25 mouse cellular contexts compared by ENCODE assay signal in the genomic region with DNA sequence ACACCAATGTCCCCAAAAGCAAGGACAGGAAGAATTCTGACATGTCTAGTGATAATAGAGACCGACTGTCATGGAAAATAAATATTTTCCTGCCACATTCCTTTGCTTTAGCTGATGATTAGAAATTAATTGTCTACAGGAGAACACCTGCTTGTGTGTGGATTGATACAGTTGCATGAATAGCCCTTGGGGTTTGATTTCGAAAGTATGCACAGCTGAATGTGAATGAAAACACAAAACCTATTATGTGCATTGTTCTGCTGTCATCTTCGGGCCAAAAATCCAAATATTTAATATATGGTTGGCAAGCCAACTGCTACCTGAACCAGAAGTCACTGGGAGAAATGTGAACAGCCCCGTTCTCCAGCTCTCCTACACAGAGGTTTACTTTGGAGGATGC.
"Had no signal": no experiment of that assay in that cellular context is flagged by ENCODE, and none has a peak within 500 bp of the region (broad histone marks: within the 10 kb centered on the region; RNA-seq: fewer than 3 reads in every experiment).

No protein-coding gene starts in this region.

- DNase-seq: left cerebral cortex, postnatal 4 days; liver; liver, embryonic 13.5 days; liver, postnatal 0 days; lung, adult 18-20 months; lung, embryonic 14.5 days; lung, postnatal 10 days; lung, postnatal 14 days; lung, postnatal 36 days; lung, postnatal 4 days; midbrain, embryonic 14.5 days had no signal

- H3K4me1 ChIP-seq: limb, embryonic 10.5 days; limb, embryonic 12.5 days; limb, embryonic 13.5 days; limb, embryonic 15.5 days; liver, embryonic 12.5 days; liver, embryonic 13.5 days; liver, embryonic 15.5 days; lung, embryonic 15.5 days; megakaryocyte, embryonic 14.5 days; midbrain, embryonic 10.5 days; midbrain, embryonic 12.5 days; midbrain, embryonic 13.5 days; midbrain, embryonic 15.5 days; neural tube, embryonic 12.5 days had no signal

- H3K4me3 ChIP-seq: limb, embryonic 10.5 days; limb, embryonic 12.5 days; limb, embryonic 13.5 days; limb, embryonic 15.5 days; liver, embryonic 12.5 days; liver, embryonic 13.5 days; liver, embryonic 15.5 days; lung, embryonic 15.5 days; megakaryocyte, embryonic 14.5 days; midbrain, embryonic 10.5 days; midbrain, embryonic 12.5 days; midbrain, embryonic 13.5 days; midbrain, embryonic 15.5 days; myocyte; neural tube, embryonic 12.5 days had no signal
